In genomic region chr16:4316094-4316474, GRCm38 (mm10) we compare ENCODE assay signal across 9 mouse cellular contexts.
DNase-seq lines count a peak whose midpoint lies in the region; ATAC-seq and TF ChIP-seq lines count a peak whose summit lies in the region.
"Had no signal": no experiment of that assay in that cellular context is flagged by ENCODE, and none has a peak within 500 bp of the region (broad histone marks: within the 10 kb centered on the region; RNA-seq: fewer than 3 reads in every experiment).

No protein-coding gene starts in this region.

- H3K4me1 ChIP-seq in CH12.LX (ENCODE audit: control insufficient read depth in 1 of 2, insufficient read depth in 2 of 2) = peaks cover 0 to 3% of the 10 kb centered on the region in 2 experiments; a peak in 2 of 4 replicates
- no peaks in the 10 kb centered on the region for H3K4me1 ChIP-seq in heart, embryonic 16.5 days (ENCODE audit: control insufficient read depth, insufficient read depth, low read length)
- no peaks in the 10 kb centered on the region for H3K4me1 ChIP-seq in liver, embryonic 15.5 days (replicated peaks)
- H3K4me1 ChIP-seq in neural tube, embryonic 13.5 days (replicated peaks) = peaks cover 9% of the 10 kb centered on the region; the same call in 1 of the 2 replicates
- no peaks in the 10 kb centered on the region for H3K4me1 ChIP-seq in stomach, postnatal 0 days (replicated peaks; ENCODE audit: control insufficient read depth, insufficient read depth)

- H3K4me3 ChIP-seq in CH12.LX (replicated peaks in 1 of 3; ENCODE audit: low read depth in 2 of 3, low read length in 2 of 3, poor library complexity in 1 of 3) = no peak overlapping the region
- no peak overlapping the region for H3K4me3 ChIP-seq in heart, embryonic 16.5 days (ENCODE audit: low read length)
- H3K4me3 ChIP-seq in liver, embryonic 15.5 days (replicated peaks) = no peak overlapping the region
- H3K4me3 ChIP-seq in neural tube, embryonic 13.5 days = no peak overlapping the region
- no peak overlapping the region for H3K4me3 ChIP-seq in stomach, postnatal 0 days (ENCODE audit: low read depth, low read length)
- H3K4me3 ChIP-seq: limb, embryonic 12.5 days had no signal

- H3K27ac ChIP-seq in CH12.LX (ENCODE audit: insufficient read depth, low read depth) = no peak overlapping the region
- H3K27ac ChIP-seq in heart, embryonic 16.5 days (ENCODE audit: low read length) = no peak overlapping the region
- no peak overlapping the region for H3K27ac ChIP-seq in liver, embryonic 15.5 days (replicated peaks)
- no peak overlapping the region for H3K27ac ChIP-seq in neural tube, embryonic 13.5 days (replicated peaks)
- H3K27ac ChIP-seq in stomach, postnatal 0 days (replicated peaks) = no peak overlapping the region
- H3K27ac ChIP-seq: limb, embryonic 12.5 days had no signal

- H3K27me3 ChIP-seq in CH12.LX (replicated peaks) = no peaks in the 10 kb centered on the region
- no peaks in the 10 kb centered on the region for H3K27me3 ChIP-seq in heart, embryonic 16.5 days (ENCODE audit: control insufficient read depth, insufficient read depth, low read length)
- H3K27me3 ChIP-seq in liver, embryonic 15.5 days = no peaks in the 10 kb centered on the region
- H3K27me3 ChIP-seq in neural tube, embryonic 13.5 days = no peaks in the 10 kb centered on the region
- no peaks in the 10 kb centered on the region for H3K27me3 ChIP-seq in stomach, postnatal 0 days (ENCODE audit: control insufficient read depth, insufficient read depth, low read length)
- H3K27me3 ChIP-seq: limb, embryonic 12.5 days had no signal

- no peak overlapping the region for H3K4me2 ChIP-seq in CH12.LX (ENCODE audit: insufficient read depth, low read depth, poor library complexity, severe bottlenecking)
- no peak overlapping the region for H3K4me2 ChIP-seq in heart, embryonic 16.5 days (ENCODE audit: low read depth, low read length)
- no peak overlapping the region for H3K4me2 ChIP-seq in liver, embryonic 15.5 days
- no peak overlapping the region for H3K4me2 ChIP-seq in neural tube, embryonic 13.5 days
- H3K4me2 ChIP-seq in stomach, postnatal 0 days (replicated peaks; ENCODE audit: low read depth) = no peak overlapping the region
- H3K4me2 ChIP-seq: limb, embryonic 12.5 days had no signal

- no peak for TF ChIP-seq POLR2A in CH12.LX (IDR thresholded peaks at IDR 0.05; ENCODE audit: low read depth, low read length)
- TF ChIP-seq POLR2A in brain, embryonic 14.5 days (IDR thresholded peaks at IDR 0.05; ENCODE audit: borderline replicate concordance, extremely low read depth, insufficient read depth, insufficient read length, poor library complexity, severe bottlenecking) = no peak

- no peaks in the 10 kb centered on the region for H3K79me2 ChIP-seq in CH12.LX (replicated peaks; ENCODE audit: control insufficient read depth, extremely low read depth, insufficient read depth, poor library complexity, severe bottlenecking)

- no peaks in the 10 kb centered on the region for H3K9me3 ChIP-seq in CH12.LX (replicated peaks; ENCODE audit: low read length)
- no peaks in the 10 kb centered on the region for H3K9me3 ChIP-seq in heart, embryonic 16.5 days (replicated peaks; ENCODE audit: control insufficient read depth, low read length)
- no peaks in the 10 kb centered on the region for H3K9me3 ChIP-seq in liver, embryonic 15.5 days (replicated peaks)
- no peaks in the 10 kb centered on the region for H3K9me3 ChIP-seq in neural tube, embryonic 13.5 days
- H3K9me3 ChIP-seq in stomach, postnatal 0 days (ENCODE audit: control insufficient read depth, low read length) = no peaks in the 10 kb centered on the region
- H3K9me3 ChIP-seq: limb, embryonic 12.5 days had no signal

- dilution Hi-C loops in CH12.LX (cut with MboI; ENCODE audit: extremely low pct_ligation_motif_present, extremely low pct_unique_long_range_greater_than_20kb, low sequenced_read_pairs) = no loop called here

- 32% methylated on average over 3 of the region's 3 CpGs for WGBS in heart, embryonic 16.5 days
- WGBS in liver, embryonic 15.5 days (ENCODE audit: insufficient replicate concordance) = 27% methylated on average over 3 of the region's 3 CpGs
- WGBS in neural tube, embryonic 13.5 days = 29% methylated on average over 3 of the region's 3 CpGs
- 34% methylated on average over 3 of the region's 3 CpGs for whole genome bisulfite sequencing in stomach, postnatal 0 days

- H3K9ac ChIP-seq in CH12.LX (ENCODE audit: insufficient read depth, low read depth) = no peak overlapping the region
- no peak overlapping the region for H3K9ac ChIP-seq in heart, embryonic 16.5 days (ENCODE audit: low read length)
- H3K9ac ChIP-seq in liver, embryonic 15.5 days = no peak overlapping the region
- no peak overlapping the region for H3K9ac ChIP-seq in neural tube, embryonic 13.5 days
- H3K9ac ChIP-seq in stomach, postnatal 0 days (ENCODE audit: low read length) = no peak overlapping the region
- H3K9ac ChIP-seq: limb, embryonic 12.5 days had no signal

- no peak; the same call in none of the 2 replicates for TF ChIP-seq RAD21 in CH12.LX (IDR thresholded peaks at IDR 0.05; ENCODE audit: low read depth, low read length)

- peak; percentile 75 for ATAC-seq in heart, embryonic 16.5 days (replicated peaks; ENCODE audit: extremely low read depth, insufficient read depth, low FRiP score)
- ATAC-seq in liver, embryonic 15.5 days (ENCODE audit: insufficient read depth) = peak; percentile 60; the same call in 1 of the 2 replicates
- ATAC-seq in neural tube, embryonic 13.5 days (ENCODE audit: low read depth) = peak; percentile 40
- peak; percentile 85 for ATAC-seq in stomach, postnatal 0 days (ENCODE audit: low FRiP score, low TSS enrichment)

- in situ Hi-C loops in CH12.LX (cut with MboI; ENCODE audit: low pct_ligation_motif_present, low pct_unique_long_range_greater_than_20kb, low sequenced_read_pairs) = no loop called here

- TF ChIP-seq CTCF in CH12.LX (conservative IDR thresholded peaks at IDR 0.05 in 1 of 2, IDR thresholded peaks at IDR 0.05 in 1 of 2; ENCODE audit: low read depth in 2 of 2, low read length in 2 of 2) = peak; percentile 96 to 100
- TF ChIP-seq CTCF in brain, embryonic 14.5 days (IDR thresholded peaks at IDR 0.05; ENCODE audit: borderline replicate concordance, extremely low read depth, insufficient read depth, insufficient read length) = peak; percentile 91
- peak; percentile 100 for TF ChIP-seq CTCF in stomach, postnatal 0 days (IDR thresholded peaks at IDR 0.05; ENCODE audit: low read depth)

- no peak for TF ChIP-seq EP300 in CH12.LX (IDR thresholded peaks at IDR 0.05; ENCODE audit: low read length)
- no peak for TF ChIP-seq EP300 in stomach, postnatal 0 days (optimal IDR thresholded peaks at IDR 0.05)

- peak; percentile 91 for DNase-seq in CH12.LX (ENCODE audit: extremely low read depth)
- DNase-seq in brain, embryonic 14.5 days (ENCODE audit: low read depth) = peak; percentile 87
- DNase-seq in fat pad, adult 2 months (ENCODE audit: extremely low read depth, low read depth, low spot score) = peak; percentile 52
- peak; percentile 84 to 87 for DNase-seq in kidney, postnatal 36 days
- peak; percentile 82 for DNase-seq in stomach, postnatal 0 days (ENCODE audit: low spot score)

- H3K36me3 ChIP-seq in CH12.LX (replicated peaks in 1 of 2; ENCODE audit: control insufficient read depth in 1 of 2, insufficient read depth in 1 of 2, low read length in 1 of 2) = no peaks in the 10 kb centered on the region
- no peaks in the 10 kb centered on the region for H3K36me3 ChIP-seq in heart, embryonic 16.5 days (ENCODE audit: control insufficient read depth, insufficient read depth)
- H3K36me3 ChIP-seq in liver, embryonic 15.5 days (replicated peaks) = no peaks in the 10 kb centered on the region
- H3K36me3 ChIP-seq in neural tube, embryonic 13.5 days = no peaks in the 10 kb centered on the region
- H3K36me3 ChIP-seq in stomach, postnatal 0 days (ENCODE audit: control insufficient read depth, insufficient read depth, low read length) = no peaks in the 10 kb centered on the region
- H3K36me3 ChIP-seq: limb, embryonic 12.5 days had no signal

TF ChIP-seq in CH12.LX, 34 proteins besides CTCF, POLR2A, EP300 and RAD21 (continues in another document):
- peak; percentile 66; the same call in 1 of the 2 replicates for TF ChIP-seq ELF1 (IDR thresholded peaks at IDR 0.05; ENCODE audit: low read depth, low read length)
- no peak for TF ChIP-seq UBTF (IDR thresholded peaks at IDR 0.05; ENCODE audit: low read depth, low read length)
- TF ChIP-seq TBP (conservative IDR thresholded peaks at IDR 0.05; ENCODE audit: low read depth, low read length) = no peak
- TF ChIP-seq ETS1 (conservative IDR thresholded peaks at IDR 0.05; ENCODE audit: low read depth, low read length) = no peak
- TF ChIP-seq MXI1 (IDR thresholded peaks at IDR 0.05; ENCODE audit: low read depth, low read length) = no peak
- peak; percentile 65; the same call in 1 of the 2 replicates for TF ChIP-seq TCF12 (IDR thresholded peaks at IDR 0.05; ENCODE audit: low read depth, low read length)
- peak; percentile 72; the same call in 1 of the 2 replicates for TF ChIP-seq IRF4 (IDR thresholded peaks at IDR 0.05; ENCODE audit: low read depth, low read length)
- TF ChIP-seq USF2 (conservative IDR thresholded peaks at IDR 0.05; ENCODE audit: low read depth, low read length) = no peak
- TF ChIP-seq ZMIZ1 (IDR thresholded peaks at IDR 0.05; ENCODE audit: low read depth, low read length) = no peak
- peak; percentile 100 for TF ChIP-seq SMC3 (IDR thresholded peaks at IDR 0.05; ENCODE audit: low read depth, low read length)
- no peak for TF ChIP-seq MAX (IDR thresholded peaks at IDR 0.05; ENCODE audit: low read length)
- peak; percentile 40; the same call in 1 of the 2 replicates for TF ChIP-seq MYC (IDR thresholded peaks at IDR 0.05; ENCODE audit: low read depth, low read length)
- TF ChIP-seq CHD1 (IDR thresholded peaks at IDR 0.05; ENCODE audit: low read depth, low read length) = no peak
- no peak for TF ChIP-seq MAZ (IDR thresholded peaks at IDR 0.05; ENCODE audit: low read depth, low read length)
- TF ChIP-seq HCFC1 (IDR thresholded peaks at IDR 0.05; ENCODE audit: low read depth, low read length) = peak; percentile 47; the same call in 1 of the 2 replicates
- TF ChIP-seq JUN (IDR thresholded peaks at IDR 0.05; ENCODE audit: insufficient read depth, low read depth, low read length) = peak; percentile 21; the same call in 1 of the 2 replicates
- no peak for TF ChIP-seq MAFK (IDR thresholded peaks at IDR 0.05; ENCODE audit: insufficient replicate concordance, low read length)
- no peak for TF ChIP-seq E2F4 (IDR thresholded peaks at IDR 0.05; ENCODE audit: insufficient replicate concordance, low read depth, low read length)
- TF ChIP-seq USF1 (IDR thresholded peaks at IDR 0.05; ENCODE audit: low read depth, low read length) = no peak
- TF ChIP-seq SIN3A (IDR thresholded peaks at IDR 0.05; ENCODE audit: low read length) = no peak
- TF ChIP-seq POLR2AphosphoS2 (IDR thresholded peaks at IDR 0.05; ENCODE audit: low read depth, low read length) = no peak
- TF ChIP-seq ZNF384 (IDR thresholded peaks at IDR 0.05; ENCODE audit: low read depth, low read length) = peak; percentile 63
- TF ChIP-seq ZKSCAN1 (IDR thresholded peaks at IDR 0.05; ENCODE audit: borderline replicate concordance, low read depth, low read length) = no peak
- TF ChIP-seq JUND (conservative IDR thresholded peaks at IDR 0.05; ENCODE audit: low read depth, low read length) = peak; percentile 57
